Mouse (Mus musculus) kidney, adult 11 months (tissue): Measurements from ENCODE around the gene Gm49384.
A peak's percentile ranks its signal among the peaks of the same experiment; 100 is the strongest.
"Not testable (repeated sequence)": the region's sequence is repeated elsewhere in the genome, so short reads cannot be mapped to it uniquely, and the experiment has no call there.

Source experiments
- DNase-seq: peaks from one replicate; pipeline ENCODE4 v3.0.0; 2022

Gm49384 gene

DNA sequence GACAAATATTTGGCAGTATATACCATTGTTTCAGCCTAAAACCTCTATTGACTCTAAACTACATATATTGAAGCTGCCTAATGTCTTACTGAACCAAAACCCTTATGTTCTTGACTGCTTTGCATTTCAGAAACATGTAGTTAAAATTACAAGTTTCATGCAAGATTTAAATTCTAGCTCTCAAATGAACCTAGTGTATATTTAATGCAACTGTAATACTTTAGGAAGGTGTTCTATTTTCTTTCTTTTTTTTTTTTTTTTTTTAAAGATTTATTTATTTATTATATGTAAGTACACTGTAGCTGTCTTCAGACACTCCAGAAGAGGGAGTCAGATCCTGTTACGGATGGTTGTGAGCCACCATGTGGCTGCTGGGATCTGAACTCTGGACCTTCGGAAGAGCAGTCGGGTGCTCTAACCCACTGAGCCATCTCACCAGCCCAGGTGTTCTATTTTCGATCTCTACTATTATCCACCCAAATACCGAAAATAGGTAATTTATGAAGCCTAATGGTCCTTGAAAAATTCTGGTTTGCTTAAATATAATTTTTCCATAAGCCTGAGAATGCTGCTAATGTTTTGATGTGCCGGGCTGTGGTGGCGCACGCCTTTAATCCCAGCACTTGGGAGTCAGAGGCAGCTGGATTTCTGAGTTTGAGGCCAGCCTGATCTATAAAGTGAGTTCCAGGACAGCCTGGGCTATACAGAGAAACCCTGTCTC, 37.0 kb downstream of the Gm49384 start:
- not testable (repeated sequence) for DNase-seq

- DNase-seq, result no peak
These were observed 39.2 kb downstream of the Gm49384 start for GRCm38 (mm10) chr12:69164904-69165303.

DNA sequence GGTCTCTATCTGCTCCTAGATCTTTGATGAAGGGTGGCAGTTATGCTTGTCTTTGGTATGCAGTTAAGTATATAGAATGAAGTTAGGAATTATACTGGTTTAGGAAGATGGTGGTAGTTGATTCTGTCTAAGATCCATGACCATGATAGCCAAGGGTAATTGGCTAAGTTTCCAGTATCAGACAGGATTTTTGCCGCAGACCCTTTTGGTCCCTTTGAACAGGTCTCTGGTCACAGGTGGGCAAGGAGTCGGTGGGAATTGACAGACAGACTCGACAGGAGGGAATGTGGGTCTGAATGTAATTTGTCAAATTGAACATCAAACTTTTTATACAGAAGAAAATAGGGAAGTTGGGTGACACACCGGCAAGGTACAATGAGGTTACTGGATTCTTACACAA, 40.5 kb downstream of the Gm49384 start:
- DNase-seq, result not testable (repeated sequence)

DNA sequence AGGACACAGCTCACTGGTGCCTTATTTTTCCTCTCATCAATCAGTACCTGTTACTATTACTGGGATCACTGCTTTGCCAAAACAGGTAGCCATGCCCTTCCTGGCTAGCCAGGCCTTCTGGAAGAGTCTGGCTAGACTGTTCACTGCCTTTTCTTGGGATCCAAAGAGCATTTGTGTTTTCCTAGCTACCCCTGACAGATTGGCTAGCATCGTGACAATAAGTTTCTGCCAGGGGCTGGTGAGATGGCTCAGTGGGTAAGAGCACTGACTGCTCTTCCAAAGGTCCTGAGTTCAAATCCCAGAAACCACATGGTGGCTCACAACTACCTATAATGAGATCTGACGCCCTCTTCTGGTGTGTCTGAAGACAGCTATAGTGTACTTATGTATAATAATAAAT, 43.4 kb downstream of the Gm49384 start:
- DNase-seq, result not testable (repeated sequence)

- DNase-seq, result no peak
These were observed 44.5 kb downstream of the Gm49384 start for GRCm38 (mm10) chr12:69159578-69159940.

DNA sequence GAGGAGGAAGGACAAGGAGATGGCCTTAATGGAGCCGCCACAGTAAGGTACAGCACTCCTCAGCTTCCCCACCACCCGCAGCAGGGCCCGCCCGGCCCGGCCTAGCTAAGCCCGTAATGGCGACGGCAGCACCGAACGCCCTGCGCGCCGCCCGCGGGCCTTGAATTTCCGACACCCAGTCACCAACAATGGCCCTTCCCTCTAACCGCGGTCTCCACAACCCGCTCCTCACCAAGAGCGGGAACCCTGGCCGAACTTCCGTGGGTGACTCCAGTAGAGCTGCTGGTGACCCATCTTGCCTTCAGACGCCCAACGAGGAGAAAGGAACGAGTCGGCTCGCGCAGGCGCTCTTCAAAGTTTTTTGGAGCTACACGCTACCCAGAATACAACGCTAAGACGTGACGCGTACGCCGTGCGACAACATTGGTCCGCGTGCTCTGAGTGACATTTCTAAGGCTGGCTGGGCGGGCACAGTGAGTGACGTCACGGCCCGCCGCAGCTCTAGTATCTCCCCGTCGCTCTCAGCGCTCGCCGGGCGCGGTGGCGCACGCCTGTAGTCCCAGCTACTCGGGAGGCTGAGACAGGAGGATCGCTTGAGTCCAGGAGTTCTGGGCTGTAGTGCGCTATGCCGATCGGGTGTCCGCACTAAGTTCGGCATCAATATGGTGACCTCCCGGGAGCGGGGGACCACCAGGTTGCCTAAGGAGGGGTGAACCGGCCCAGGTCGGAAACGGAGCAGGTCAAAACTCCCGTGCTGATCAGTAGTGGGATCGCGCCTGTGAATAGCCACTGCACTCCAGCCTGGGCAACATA, 45.1 kb downstream of the Gm49384 start, which contains the start of gene Rps29:
Gene Rps29, minus strand, starts transcription at position 422 of the 813 bp plus-strand sequence.
- peak; percentile 99 for DNase-seq

DNA sequence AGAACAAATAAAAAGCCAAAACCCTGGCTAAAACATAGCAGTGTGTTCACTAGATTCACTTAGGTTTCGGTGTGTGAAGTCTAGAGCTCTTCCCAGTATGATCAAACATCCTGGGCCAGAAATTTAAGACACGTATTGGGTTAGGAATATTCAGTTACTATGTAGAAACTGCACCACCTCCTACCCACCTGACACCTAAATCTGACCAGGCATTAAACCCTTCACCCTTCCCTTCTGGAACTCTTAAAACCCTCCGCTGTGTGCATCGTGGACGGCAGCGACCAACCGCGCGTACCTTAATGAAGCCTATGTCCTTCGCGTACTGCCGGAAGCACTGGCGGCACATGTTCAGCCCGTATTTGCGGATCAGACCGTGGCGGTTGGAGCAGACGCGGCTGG, 45.7 kb downstream of the Gm49384 start:
- DNase-seq, result no peak

- no peak for DNase-seq
These were observed 47.0 kb downstream of the Gm49384 start for GRCm38 (mm10) chr12:69157107-69157506.

DNA sequence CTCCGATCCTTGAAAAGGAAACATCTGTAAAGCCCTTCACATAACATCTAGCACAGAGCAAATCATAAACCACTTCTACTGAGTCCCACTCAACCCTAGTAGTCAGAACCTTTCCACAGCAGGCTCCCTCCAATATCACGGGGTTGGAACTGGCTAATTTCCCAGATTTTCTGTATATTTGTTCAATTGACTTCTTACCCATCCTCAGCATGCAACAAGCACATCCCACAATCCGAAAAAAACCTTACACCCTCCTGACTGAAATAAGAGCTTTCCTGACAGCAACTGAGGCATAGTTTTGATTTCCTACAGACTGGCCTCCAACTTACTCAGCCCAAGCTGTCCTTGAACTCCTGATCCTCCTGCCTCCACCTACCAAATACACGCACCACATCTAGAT, 47.6 kb downstream of the Gm49384 start:
- no peak for DNase-seq

GRCm38 (mm10) chr12:69155923-69156322, 48.1 kb downstream of the Gm49384 start:
- DNase-seq, result no peak

DNA sequence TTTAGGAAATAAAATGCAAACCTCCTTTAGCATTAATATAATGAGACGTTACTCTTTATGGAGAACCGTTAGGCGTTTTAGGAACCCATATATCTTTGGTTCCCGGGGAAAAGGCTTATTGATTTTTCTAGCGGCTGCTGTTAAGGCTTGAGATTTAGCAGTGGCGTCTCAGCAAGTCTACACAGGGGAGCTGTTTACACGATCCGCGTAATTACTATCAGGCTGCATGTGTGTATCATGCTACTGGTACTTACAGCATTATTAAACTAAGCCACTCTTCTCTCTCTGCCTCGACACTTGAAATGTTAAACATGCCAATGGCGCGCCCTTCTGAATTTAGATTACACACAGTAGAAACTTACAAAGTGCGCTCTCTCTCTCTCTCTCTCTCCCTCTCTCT, 54.0 kb downstream of the Gm49384 start:
- DNase-seq, result no peak

DNA sequence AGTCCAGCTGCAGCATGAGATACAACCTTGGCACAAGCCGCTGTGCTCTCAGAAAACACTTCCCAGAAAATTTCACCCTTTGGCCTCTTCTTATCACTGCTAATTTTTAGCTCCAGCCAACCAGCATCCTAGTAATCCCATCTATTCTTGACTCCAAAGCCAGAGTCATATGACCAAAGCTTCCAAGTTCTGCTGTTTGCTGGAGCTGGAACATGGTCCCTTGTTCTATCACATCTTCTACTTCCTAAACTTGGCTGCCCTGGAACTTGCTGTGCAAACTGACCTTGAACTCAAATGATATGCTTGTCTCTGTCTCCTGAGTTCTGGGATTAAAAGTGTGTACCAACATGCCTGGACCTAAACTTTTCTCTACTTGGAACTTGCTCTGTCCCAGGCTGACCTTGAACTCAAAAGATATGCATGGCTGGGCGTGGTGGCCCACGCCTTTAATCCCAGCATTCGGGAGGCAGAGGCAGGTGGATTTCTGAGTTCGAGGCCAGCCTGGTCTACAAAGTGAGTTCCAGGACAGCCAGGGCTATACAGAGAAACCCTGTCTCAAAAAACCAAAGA, 56.8 kb downstream of the Gm49384 start:
- DNase-seq, result no peak

DNA sequence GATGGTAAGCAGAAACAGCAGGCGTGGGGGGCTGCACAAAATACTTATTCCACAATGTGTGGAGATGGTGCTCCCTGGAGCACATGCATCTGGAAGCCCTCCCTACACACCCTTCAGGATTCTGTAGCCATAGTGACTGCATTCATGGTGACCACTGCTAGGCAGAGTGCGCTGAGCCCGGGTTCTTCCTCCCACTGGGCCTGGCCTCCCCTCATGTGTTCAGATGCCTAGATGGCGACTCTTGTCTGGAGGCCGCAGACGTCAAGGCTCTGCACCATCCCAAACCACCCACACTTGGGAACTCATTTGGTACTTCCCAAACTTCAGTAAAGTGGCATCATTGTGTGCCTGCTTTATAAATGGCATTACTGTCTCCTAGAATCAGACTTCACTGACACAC, 60.6 kb downstream of the Gm49384 start:
- DNase-seq, result no peak

GRCm38 (mm10) chr12:69139841-69140240, 64.2 kb downstream of the Gm49384 start:
- no peak for DNase-seq
